Mouse (Mus musculus) hindbrain, embryonic 11.5 days (tissue): ENCODE measurements around the gene Fam83g. TPM values are rescaled to one million over a fixed set of nuclear protein-coding genes. Genes with fewer than 3 reads are reported as not detected.

Experiments
- polyA plus RNA-seq: library from polyadenylated mRNA; unstranded; fragments of >200 nt; fragmentation: Nextera tagmentation; extraction: Ambion mirVana; gene quantifications from 2 replicates; pipeline ENCODE4 v1.2.1, GENCODE M21; 2014

Gene Fam83g
- polyA plus RNA-seq, 1 experiment from 2014 or later, result 0.31 TPM

Other genes starting within 250 kb of the Fam83g start
- 0.56 and 0.74 TPM in 2 replicates for gene Rnf112, start 230.0 kb upstream of the Fam83g start, polyA plus RNA-seq
- 111 and 132 TPM in 2 replicates for gene Mfap4, start 198.7 kb upstream of the Fam83g start, polyA plus RNA-seq
- 51.5 and 54.7 TPM in 2 replicates for gene Mapk7, start 189.7 kb upstream of the Fam83g start, polyA plus RNA-seq
- gene B9d1, start 178.9 kb upstream of the Fam83g start, polyA plus RNA-seq, result 34.3 and 42.1 TPM in 2 replicates
- gene Epn2, start 104.4 kb upstream of the Fam83g start, polyA plus RNA-seq, result 28.8 and 34.2 TPM in 2 replicates
- 5.3 and 6.8 TPM in 2 replicates for gene Grap, start 30.8 kb upstream of the Fam83g start, polyA plus RNA-seq
- 0.09 TPM in 1 of 2 replicates, not detected in the other for gene Slc5a10, start 36.7 kb downstream of the Fam83g start, polyA plus RNA-seq
- 42.3 and 44.9 TPM in 2 replicates for gene Prpsap2, start 78.0 kb downstream of the Fam83g start, polyA plus RNA-seq
- 28.6 and 32.7 TPM in 2 replicates for gene Ulk2, start 171.0 kb downstream of the Fam83g start, polyA plus RNA-seq
- gene Akap10, start 246.2 kb downstream of the Fam83g start, polyA plus RNA-seq, result 16.9 and 17.1 TPM in 2 replicates